Comparison of ENCODE assay signal across 7 mouse cellular contexts in genomic region chr11:120223586-120224487, GRCm38 (mm10). TPM values are rescaled to one million over a fixed set of nuclear protein-coding genes. Genes with fewer than 3 reads are reported as not detected.
DNase-seq lines count a peak whose midpoint lies in the region; ATAC-seq lines count a peak whose summit lies in the region.

No protein-coding gene starts in this region.

- 42% methylated on average over 19 of the region's 19 CpGs for WGBS in limb, embryonic 15.5 days
- WGBS in stomach, embryonic 16.5 days: 53% methylated on average over 19 of the region's 19 CpGs

- no peak overlapping the region for H3K9ac ChIP-seq in limb, embryonic 15.5 days
- H3K9ac ChIP-seq in stomach, embryonic 16.5 days (ENCODE audit: low read length): peak overlapping the region; percentile 23; the same call in 1 of the 2 replicates

- H3K27ac ChIP-seq in limb, embryonic 15.5 days: peak overlapping the region; percentile 63
- H3K27ac ChIP-seq in stomach, embryonic 16.5 days (ENCODE audit: low read length): peak overlapping the region; percentile 75

- peaks cover 72% of the 10 kb centered on the region for H3K4me1 ChIP-seq in limb, embryonic 15.5 days
- H3K4me1 ChIP-seq in stomach, embryonic 16.5 days (ENCODE audit: control insufficient read depth, insufficient read depth, low read length): peaks cover 49% of the 10 kb centered on the region

- no peak overlapping the region for H3K4me3 ChIP-seq in limb, embryonic 15.5 days
- H3K4me3 ChIP-seq in stomach, embryonic 16.5 days (replicated peaks; ENCODE audit: low read length): no peak overlapping the region

- DNase-seq in MN1 (ENCODE audit: low spot score): peak; percentile 27
- DNase-seq in cerebellum, adult 9-10 months: peak; percentile 63
- DNase-seq in forelimb bud, embryonic 11.5 days (ENCODE audit: low read depth, low spot score): peak; percentile 52
- peak; percentile 64 to 80 for DNase-seq in kidney, adult 8-10 months
- no peak for DNase-seq in adrenal gland, postnatal 4 days (ENCODE audit: low spot score in 2 of 2)

- no peaks in the 10 kb centered on the region for H3K36me3 ChIP-seq in limb, embryonic 15.5 days
- no peaks in the 10 kb centered on the region for H3K36me3 ChIP-seq in stomach, embryonic 16.5 days (ENCODE audit: control insufficient read depth, insufficient read depth, low read length)

- no peaks in the 10 kb centered on the region for H3K9me3 ChIP-seq in limb, embryonic 15.5 days
- no peaks in the 10 kb centered on the region for H3K9me3 ChIP-seq in stomach, embryonic 16.5 days (replicated peaks; ENCODE audit: control insufficient read depth, low read length)

- 0 out of 2 replicates have a peak, but pooled peaks have one; percentile 13 for ATAC-seq in limb, embryonic 15.5 days (ENCODE audit: insufficient number of reproducible peaks, low FRiP score, low TSS enrichment, low read depth)
- peak; percentile 37 for ATAC-seq in stomach, embryonic 16.5 days (ENCODE audit: insufficient read depth, low FRiP score)

- no peaks in the 10 kb centered on the region for H3K27me3 ChIP-seq in limb, embryonic 15.5 days
- no peaks in the 10 kb centered on the region for H3K27me3 ChIP-seq in stomach, embryonic 16.5 days (ENCODE audit: control insufficient read depth, insufficient read depth, low read length)

- H3K4me2 ChIP-seq in limb, embryonic 15.5 days: no peak overlapping the region
- H3K4me2 ChIP-seq in stomach, embryonic 16.5 days (ENCODE audit: low read depth, low read length): no peak overlapping the region

RNA-seq across cellular contexts. Expression of gene Bahcc1, which starts 8.9 kb away (rescaled TPM):
- polyA plus RNA-seq in limb, embryonic 15.5 days (2015; fragmentation: Nextera tagmentation; extraction: Ambion mirVana): 5.8 and 6.7 TPM in 2 replicates
- polyA plus RNA-seq in stomach, embryonic 16.5 days (2015; fragmentation: Nextera tagmentation; extraction: Ambion mirVana): 4.5 and 5.6 TPM in 2 replicates
- 10 to 100 TPM; 25.3 to 26.7 TPM for total RNA-seq in adrenal gland, postnatal 4 days (2021)

Comparison
In these comparisons a context has a peak if more than half of its experiments do, and no peak if none do; other contexts are left out.
1. DNase-seq: peak in MN1 (single experiment), cerebellum, adult 9-10 months (single experiment), forelimb bud, embryonic 11.5 days (single experiment) and kidney, adult 8-10 months (2 of 2); none in adrenal gland, postnatal 4 days (0 of 2).